Mouse (Mus musculus): Measurements from ENCODE around the gene Fam25c. TPM values are rescaled to one million over a fixed set of nuclear protein-coding genes. Genes with fewer than 3 reads are reported as not detected.

Fam25c gene
- total and polyA plus RNA-seq, 3 experiments: not detected

DNA sequence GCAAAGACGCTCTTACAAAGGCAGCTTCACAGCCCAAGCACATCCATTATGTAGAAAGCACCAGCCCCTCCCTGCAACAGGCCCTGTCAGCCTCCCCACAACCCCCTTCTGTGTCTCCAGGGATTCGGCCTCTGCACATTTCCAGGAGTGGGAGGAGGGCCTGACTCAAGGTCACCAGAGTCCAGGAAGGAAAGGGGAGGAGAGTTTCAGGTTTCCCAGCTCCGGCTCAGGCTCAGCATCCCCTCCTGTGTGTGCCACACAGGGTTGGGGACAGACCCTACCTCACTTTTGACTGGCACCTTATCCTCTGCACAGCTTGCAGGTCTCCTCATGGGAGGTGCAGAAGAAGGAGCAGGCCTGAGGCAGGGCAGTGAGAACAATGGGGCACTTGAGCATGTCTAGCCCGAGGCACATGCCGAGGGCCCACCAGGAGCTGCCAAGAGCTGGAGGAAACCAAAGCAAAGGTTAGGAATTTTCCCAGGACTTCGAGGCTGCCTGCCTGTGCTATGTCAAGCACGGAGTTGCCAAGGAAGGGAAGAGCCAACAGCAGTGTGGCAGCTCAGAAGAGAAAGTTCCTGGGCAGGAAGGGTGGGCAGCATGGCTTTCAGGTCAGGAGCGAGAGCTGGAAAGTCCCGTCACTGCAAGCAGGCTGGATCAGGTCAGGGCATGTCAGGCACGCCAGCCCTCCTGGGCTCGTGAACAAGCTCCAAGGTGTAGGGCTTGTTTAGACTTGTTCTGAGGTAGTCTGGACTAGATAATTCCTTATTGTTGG, 23.5 kb upstream of the Fam25c start:
- Histone ChIP-seq H3K79me2 (replicated peaks; ENCODE audit: control insufficient read depth, extremely low read depth, insufficient read depth, poor library complexity, severe bottlenecking) (no peaks in the 10 kb centered on the region), H3K4me2 (ENCODE audit: insufficient read depth, low read depth, poor library complexity, severe bottlenecking) (no peak overlapping the region), H3K4me1 (ENCODE audit: control insufficient read depth in 1 of 2, insufficient read depth in 2 of 2) (peaks cover 9 to 20% of the 10 kb centered on the region in 2 experiments), H3K27ac (ENCODE audit: insufficient read depth, low read depth) (no peak overlapping the region), H3K9me3 (replicated peaks; ENCODE audit: low read length) (no peaks in the 10 kb centered on the region), H3K27me3 (replicated peaks) (no peaks in the 10 kb centered on the region), H3K4me3 (replicated peaks in 1 of 3; ENCODE audit: low read depth in 2 of 3, low read length in 2 of 3, poor library complexity in 1 of 3) (no peak overlapping the region), H3K9ac (ENCODE audit: insufficient read depth, low read depth) (no peak overlapping the region), H3K36me3 (replicated peaks in 1 of 2; ENCODE audit: control insufficient read depth in 1 of 2, insufficient read depth in 1 of 2, low read length in 1 of 2) (no peaks in the 10 kb centered on the region)
- TF ChIP-seq TCF12 (IDR thresholded peaks at IDR 0.05; ENCODE audit: low read depth, low read length) (peak; percentile 61; the same call in 1 of the 2 replicates), CHD1 (IDR thresholded peaks at IDR 0.05; ENCODE audit: low read depth, low read length) (peak; percentile 99), ZC3H11A (IDR thresholded peaks at IDR 0.05; ENCODE audit: low read depth, low read length) (no peak), CHD2 (IDR thresholded peaks at IDR 0.05; ENCODE audit: low read length) (peak; percentile 22; the same call in 1 of the 2 replicates), KAT2A (IDR thresholded peaks at IDR 0.05; ENCODE audit: insufficient replicate concordance, low read length) (no peak), ELF1 (IDR thresholded peaks at IDR 0.05; ENCODE audit: low read depth, low read length) (peak; percentile 29; the same call in 1 of the 2 replicates), IRF4 (IDR thresholded peaks at IDR 0.05; ENCODE audit: low read depth, low read length) (peak; percentile 60; the same call in 1 of the 2 replicates), MAZ (IDR thresholded peaks at IDR 0.05; ENCODE audit: low read depth, low read length) (0 out of 2 replicates have a peak, but pooled peaks have one; percentile 39), GABPA (IDR thresholded peaks at IDR 0.05; ENCODE audit: insufficient replicate concordance, low read depth, low read length) (no peak), MAX (IDR thresholded peaks at IDR 0.05; ENCODE audit: low read length) (peak; percentile 46; the same call in 1 of the 2 replicates), BHLHE40 (IDR thresholded peaks at IDR 0.05; ENCODE audit: low read depth, low read length) (peak; percentile 79), UBTF (IDR thresholded peaks at IDR 0.05; ENCODE audit: low read depth, low read length) (no peak), MYC (IDR thresholded peaks at IDR 0.05; ENCODE audit: low read depth, low read length) (0 out of 2 replicates have a peak, but pooled peaks have one; percentile 31), MEF2A (IDR thresholded peaks at IDR 0.05; ENCODE audit: borderline replicate concordance, low read depth, low read length) (peak; percentile 52; the same call in 1 of the 2 replicates), EP300 (IDR thresholded peaks at IDR 0.05; ENCODE audit: low read length) (peak; percentile 50), JUND (conservative IDR thresholded peaks at IDR 0.05; ENCODE audit: low read depth, low read length) (no peak)
- no peak for DNase-seq (ENCODE audit: extremely low read depth)
- in situ Hi-C loops (cut with MboI; ENCODE audit: low pct_ligation_motif_present, low pct_unique_long_range_greater_than_20kb, low sequenced_read_pairs): loop anchor here (10.0 kb wide), 2 partner anchors 186 to 294 kb away; partner anchors contain the start of gene Anxa8
- dilution Hi-C loops (cut with MboI; ENCODE audit: extremely low pct_ligation_motif_present, extremely low pct_unique_long_range_greater_than_20kb, low sequenced_read_pairs): no loop called here

DNA sequence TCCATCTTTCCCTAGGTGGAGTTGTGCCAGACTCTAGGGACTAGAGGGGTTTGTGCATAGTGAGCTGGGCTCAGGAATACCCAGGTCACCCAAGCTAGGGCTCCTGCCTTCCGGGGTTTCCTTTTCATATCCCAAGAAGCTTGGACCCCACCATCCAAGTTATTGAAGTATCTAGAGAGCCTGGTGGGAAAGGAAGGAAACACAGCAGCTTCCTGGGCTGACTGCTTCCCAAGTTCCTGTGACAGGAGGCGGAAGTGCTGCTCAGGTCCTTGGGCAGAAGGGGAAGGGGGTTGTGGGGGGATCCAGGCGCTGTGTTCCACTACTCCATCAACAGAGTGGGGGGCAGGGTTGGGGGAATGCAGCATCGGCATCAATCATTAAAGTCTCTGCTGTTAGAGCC, 21.9 kb upstream of the Fam25c start:
- Histone ChIP-seq H3K27ac (ENCODE audit: insufficient read depth, low read depth) (no peak overlapping the region), H3K4me2 (ENCODE audit: insufficient read depth, low read depth, poor library complexity, severe bottlenecking) (no peak overlapping the region), H3K36me3 (replicated peaks in 1 of 2; ENCODE audit: control insufficient read depth in 1 of 2, insufficient read depth in 1 of 2, low read length in 1 of 2) (no peaks in the 10 kb centered on the region), H3K9me3 (replicated peaks; ENCODE audit: low read length) (no peaks in the 10 kb centered on the region), H3K4me3 (replicated peaks in 1 of 3; ENCODE audit: low read depth in 2 of 3, low read length in 2 of 3, poor library complexity in 1 of 3) (no peak overlapping the region), H3K9ac (ENCODE audit: insufficient read depth, low read depth) (no peak overlapping the region), H3K4me1 (ENCODE audit: control insufficient read depth in 1 of 2, insufficient read depth in 2 of 2) (peaks cover 9 to 18% of the 10 kb centered on the region in 2 experiments), H3K27me3 (replicated peaks) (no peaks in the 10 kb centered on the region), H3K79me2 (replicated peaks; ENCODE audit: control insufficient read depth, extremely low read depth, insufficient read depth, poor library complexity, severe bottlenecking) (no peaks in the 10 kb centered on the region)
- no peak for DNase-seq (ENCODE audit: extremely low read depth)
- dilution Hi-C loops (cut with MboI; ENCODE audit: extremely low pct_ligation_motif_present, extremely low pct_unique_long_range_greater_than_20kb, low sequenced_read_pairs) (no loop called here), in situ Hi-C loops (cut with MboI; ENCODE audit: low pct_ligation_motif_present, low pct_unique_long_range_greater_than_20kb, low sequenced_read_pairs) (loop anchor here (10.0 kb wide), 2 partner anchors 188 to 292 kb away; partner anchors contain the start of gene Anxa8)
- TF ChIP-seq BHLHE40 (IDR thresholded peaks at IDR 0.05; ENCODE audit: low read depth, low read length): no peak
- no peak for TF ChIP-seq JUN (IDR thresholded peaks at IDR 0.05; ENCODE audit: insufficient read depth, low read depth, low read length)
- no peak for TF ChIP-seq EP300 (IDR thresholded peaks at IDR 0.05; ENCODE audit: low read length)
